Mouse (Mus musculus) cerebellum, adult 2 months (tissue): Measurements from ENCODE around the gene Gabarapl1. TPM values are rescaled to one million over a fixed set of nuclear protein-coding genes. Genes with fewer than 3 reads are reported as not detected.

ENCODE experiments used
- DNase-seq, 2 experiments: peaks; one replicate each; pipeline ENCODE4 v3.0.0; 2021
- H3K27ac ChIP-seq: fragments of 200-500 bp; 2 replicates; pipeline ENCODE4 v1.5.1; 2012; ENCODE audit warnings: low read length, control low read depth, inconsistent platforms; ENCODE audit not compliant: insufficient read depth
- H3K27me3 ChIP-seq: fragments of 200-500 bp; 2 replicates; pipeline ENCODE4 v1.6.1; 2012; ENCODE audit warnings: inconsistent platforms, mild to moderate bottlenecking, low read length, moderate library complexity; ENCODE audit not compliant: control insufficient read depth, insufficient read depth
- H3K4me1 ChIP-seq: fragments of 200-500 bp; 2 replicates; pipeline ENCODE4 v1.6.1; 2011; ENCODE audit warnings: low read length; ENCODE audit not compliant: control insufficient read depth, insufficient read depth
- H3K4me3 ChIP-seq: fragments of 200-500 bp; replicated peaks from 2 replicates; pipeline ENCODE3; 2011; ENCODE audit warnings: mild to moderate bottlenecking, low read depth, low read length, control low read depth; ENCODE audit not compliant: insufficient read depth
- CTCF ChIP-seq: fragments of 200-500 bp; IDR thresholded peaks from 2 replicates; pipeline ENCODE4 v1.5.1; 2011; ENCODE audit warnings: low read depth, mild to moderate bottlenecking, control low read depth, low read length, moderate library complexity, borderline replicate concordance; ENCODE audit not compliant: insufficient read depth
- POLR2A ChIP-seq: fragments of 200-500 bp; IDR thresholded peaks from 2 replicates; pipeline ENCODE4 v1.6.1; 2011; ENCODE audit warnings: low read length, control low read depth, borderline replicate concordance; ENCODE audit not compliant: insufficient read depth
- WGBS: fragments of 180-500 bp; shearing (Covaris S2); methylation state at CpG from one replicate; pipeline ENCODE4 v1.1.7; 2018; 5-methylcytosine and 5-hydroxymethylcytosine counted together
- polyA plus RNA-seq: library from polyadenylated mRNA; depleted of rRNA; stranded (reverse); fragments of >200 nt; gene quantifications from 2 replicates; pipeline ENCODE4 v1.2.3, GENCODE M21; 2012

Gabarapl1 gene
- polyA plus RNA-seq, 1 experiment = 434 TPM

DNA sequence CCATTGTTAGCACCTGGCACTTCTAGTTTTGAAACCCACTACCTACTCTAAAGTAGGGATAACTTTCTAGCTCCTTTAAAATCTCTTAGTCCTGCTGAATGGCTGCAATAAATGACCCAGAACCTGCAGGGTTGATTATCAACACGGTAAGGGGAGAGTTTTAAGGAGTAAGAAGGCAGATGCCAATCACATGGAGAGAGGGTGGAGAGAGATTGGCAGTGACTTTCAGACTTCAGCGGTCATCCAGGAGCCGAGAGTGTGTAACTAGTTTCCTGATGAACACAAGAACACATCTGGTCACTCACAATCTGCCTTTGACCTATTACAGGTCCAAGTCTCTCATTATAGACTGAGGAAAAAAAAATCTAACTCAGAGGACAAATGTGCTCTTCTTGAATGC lies 20.6 kb upstream of the Gabarapl1 start, which contains the start of gene Tmem52b:
Gene Tmem52b, plus strand, starts transcription at position 189 of the 400 bp plus-strand sequence.
- TF ChIP-seq CTCF (no peak), POLR2A (no peak)
- no peak for DNase-seq
- Histone ChIP-seq H3K27me3 (no peaks in the 10 kb centered on the region), H3K27ac (no peak within 1 kb of the TSS), H3K4me1 (no peaks in the 10 kb centered on the region), H3K4me3 (no peak within 1 kb of the TSS)
- 54% methylated on average over 3 of the region's 3 CpGs for WGBS

DNA sequence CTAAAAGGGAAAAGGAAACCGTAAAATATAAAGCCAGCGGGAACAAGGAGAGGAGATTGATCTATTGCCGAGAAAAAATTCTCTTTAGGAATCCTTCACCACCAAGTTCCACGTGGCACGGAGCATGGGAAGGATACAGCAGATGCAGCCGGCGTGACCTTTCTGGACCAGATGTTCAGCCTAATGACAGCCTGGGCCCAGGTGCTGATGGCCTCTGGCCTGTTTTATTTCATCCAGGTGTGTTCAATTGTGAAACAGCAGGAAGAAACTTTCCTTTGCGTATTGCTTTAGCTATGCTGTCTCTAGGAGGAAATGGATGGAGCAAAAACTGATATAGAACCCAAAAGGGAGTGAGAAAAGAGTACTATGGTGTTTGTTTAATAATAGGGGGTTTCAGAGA lies 20.1 kb upstream of the Gabarapl1 start:
- no peaks in the 10 kb centered on the region for H3K4me1 ChIP-seq
- WGBS = 85% methylated on average over 8 of the region's 8 CpGs
- H3K27ac ChIP-seq = no peak overlapping the region
- DNase-seq = no peak
- no peak overlapping the region for H3K4me3 ChIP-seq
- no peaks in the 10 kb centered on the region for H3K27me3 ChIP-seq
- TF ChIP-seq CTCF (no peak), POLR2A (no peak)

DNA sequence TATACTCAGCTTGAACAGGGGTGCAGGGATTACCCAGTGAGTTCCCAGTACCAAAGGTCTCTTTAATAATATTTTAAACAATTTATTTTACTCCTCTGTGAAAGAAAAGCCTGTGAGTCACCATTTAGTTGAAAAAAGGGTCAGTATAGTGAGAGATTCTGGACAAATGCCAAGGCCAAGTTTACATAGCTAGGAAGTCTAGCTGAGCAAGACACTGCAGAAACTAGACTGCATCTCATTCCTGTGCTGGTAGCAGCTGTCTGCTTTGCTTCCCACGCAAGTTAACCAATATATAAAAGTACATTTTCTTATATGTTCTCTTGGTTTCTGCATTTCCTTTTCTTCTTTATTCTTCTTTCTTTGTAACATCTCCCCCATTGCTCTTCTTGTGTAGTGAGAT lies 19.6 kb upstream of the Gabarapl1 start:
- DNase-seq = no peak

DNA sequence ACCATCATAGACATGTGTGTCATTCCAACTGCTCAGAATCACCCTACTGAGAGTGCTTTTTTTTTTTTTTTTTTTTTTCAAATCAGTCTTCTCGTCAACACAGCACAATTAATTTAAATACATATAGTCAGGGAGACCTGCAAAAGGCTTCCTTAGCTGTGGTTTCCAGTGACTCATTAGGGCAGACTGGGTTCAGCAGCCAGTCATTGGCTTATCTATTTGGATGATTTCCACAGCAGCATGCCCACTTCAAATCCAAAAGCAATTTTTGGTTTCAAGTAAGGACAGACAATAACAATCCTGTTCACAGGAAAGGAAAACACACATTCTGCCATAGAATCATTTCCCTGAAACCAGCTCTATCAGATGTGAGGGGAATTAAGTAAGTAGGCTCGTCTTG lies 18.6 kb upstream of the Gabarapl1 start:
- Histone ChIP-seq H3K27ac (no peak overlapping the region), H3K4me3 (no peak overlapping the region), H3K27me3 (no peaks in the 10 kb centered on the region), H3K4me1 (no peaks in the 10 kb centered on the region)
- no peak for DNase-seq
- no peak for TF ChIP-seq CTCF
- no peak for TF ChIP-seq POLR2A
- 59% methylated on average over 2 of the region's 2 CpGs for WGBS

More for the DNA sequence above, 19.6 kb upstream of the Gabarapl1 start:
- H3K27me3 ChIP-seq = no peaks in the 10 kb centered on the region
- 63% methylated on average over 1 of the region's 1 CpGs for WGBS
- H3K27ac ChIP-seq = no peak overlapping the region
- TF ChIP-seq CTCF (no peak), POLR2A (no peak)
- no peaks in the 10 kb centered on the region for H3K4me1 ChIP-seq
- H3K4me3 ChIP-seq = no peak overlapping the region

DNA sequence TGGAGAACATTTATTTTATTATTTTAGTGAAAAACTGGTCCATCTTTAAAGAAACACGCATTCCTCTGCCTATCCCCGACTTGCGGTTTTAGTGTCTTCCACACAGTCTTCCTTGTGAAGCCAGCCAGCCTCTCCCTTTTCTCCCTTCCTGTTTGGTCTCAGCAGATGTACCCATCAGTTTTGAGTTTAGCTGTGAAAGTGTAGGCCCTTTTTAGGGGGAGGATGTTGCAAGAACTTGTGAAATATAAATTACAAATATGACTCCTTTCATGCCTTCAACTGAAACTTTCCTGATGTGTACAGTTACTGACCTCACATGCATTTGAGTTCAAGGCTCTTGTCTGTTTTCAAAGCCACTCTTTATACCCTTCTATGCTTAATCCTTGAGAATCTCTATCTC lies 17.9 kb upstream of the Gabarapl1 start:
- Histone ChIP-seq H3K27ac (no peak overlapping the region), H3K27me3 (no peaks in the 10 kb centered on the region), H3K4me1 (no peaks in the 10 kb centered on the region), H3K4me3 (no peak overlapping the region)
- WGBS = 94% methylated on average over 3 of the region's 3 CpGs
- TF ChIP-seq CTCF = no peak
- no peak for TF ChIP-seq POLR2A
- no peak for DNase-seq

DNA sequence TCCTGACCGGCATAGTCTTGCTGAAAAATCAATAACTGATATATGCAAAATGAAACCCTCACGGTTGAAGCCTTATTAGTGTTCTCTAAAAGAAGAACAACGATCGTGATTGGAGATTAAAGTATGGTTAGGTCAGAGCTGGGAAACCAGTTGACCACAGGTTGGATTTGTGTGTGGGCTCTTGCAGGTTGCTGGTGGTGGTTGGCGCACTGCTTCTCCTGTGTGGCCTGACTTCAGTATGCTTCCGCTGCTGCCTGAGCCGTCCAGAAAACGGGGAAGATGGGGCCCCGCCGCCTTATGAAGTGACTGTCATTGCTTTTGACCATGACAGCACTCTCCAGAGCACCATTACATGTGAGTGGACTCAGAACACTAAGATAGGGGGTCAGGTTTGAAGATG lies 16.6 kb upstream of the Gabarapl1 start:
- no peaks in the 10 kb centered on the region for H3K27me3 ChIP-seq
- no peaks in the 10 kb centered on the region for H3K4me1 ChIP-seq
- TF ChIP-seq POLR2A = no peak
- no peak for TF ChIP-seq CTCF
- no peak overlapping the region for H3K27ac ChIP-seq
- no peak overlapping the region for H3K4me3 ChIP-seq
- 90% methylated on average over 10 of the region's 10 CpGs for WGBS
- no peak for DNase-seq

DNA sequence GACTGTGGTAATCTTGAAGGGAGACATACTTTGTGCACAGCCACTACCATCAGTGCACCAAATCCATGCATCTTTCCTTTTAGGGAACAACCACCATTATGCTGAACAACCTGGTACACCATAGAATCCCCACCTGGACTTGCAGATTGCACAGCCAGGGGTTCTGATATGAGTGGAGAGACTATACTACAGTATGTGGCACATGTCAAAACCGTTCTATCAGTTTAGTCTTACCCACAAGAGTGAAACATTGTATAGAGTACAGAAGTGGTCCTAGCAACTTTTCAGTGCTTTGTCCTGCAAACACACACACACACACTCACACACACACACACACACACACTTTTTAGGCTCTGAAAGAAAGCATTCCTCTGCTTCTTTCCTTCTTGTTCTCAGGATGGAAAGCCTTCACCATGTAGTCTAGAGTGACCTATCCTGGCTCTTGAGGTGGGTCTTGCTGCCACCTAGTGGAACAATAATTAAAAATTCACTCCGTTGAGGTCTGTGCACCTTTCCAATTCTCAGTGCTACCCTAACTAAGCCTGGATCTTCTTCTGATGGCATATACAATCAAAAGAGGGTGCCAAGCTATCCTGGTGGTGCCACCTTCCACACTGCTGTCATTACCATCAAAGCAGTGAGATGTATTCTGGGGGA lies 15.1 kb upstream of the Gabarapl1 start:
- WGBS = 45% methylated on average over 2 of the region's 2 CpGs
- no peaks in the 10 kb centered on the region for H3K27me3 ChIP-seq
- peak in 1 of 2 experiments; percentile 14 for DNase-seq
- TF ChIP-seq CTCF = peak; percentile 46; the same call in 1 of the 2 replicates
- no peak for TF ChIP-seq POLR2A
- H3K4me3 ChIP-seq = no peak overlapping the region
- no peak overlapping the region for H3K27ac ChIP-seq
- H3K4me1 ChIP-seq = no peaks in the 10 kb centered on the region

DNA sequence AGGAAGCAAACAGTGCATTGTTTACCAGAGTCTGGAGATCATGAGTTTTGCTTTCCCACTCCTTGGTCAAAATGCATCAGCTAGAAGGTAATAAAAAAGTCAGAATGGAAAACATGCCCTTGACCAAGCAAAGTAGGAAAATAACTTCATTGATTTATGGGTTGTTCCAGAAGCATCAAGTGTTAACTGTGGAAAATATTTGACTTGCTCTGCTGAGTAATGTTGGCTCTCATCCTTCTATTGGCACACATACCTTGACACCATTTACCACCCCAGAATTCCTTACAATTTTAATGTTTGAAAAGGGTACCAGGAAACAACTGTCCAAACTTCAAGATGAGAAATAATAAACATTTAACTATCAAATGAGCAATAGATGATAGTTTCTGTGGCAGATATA lies 6.9 kb upstream of the Gabarapl1 start:
- Histone ChIP-seq H3K27me3 (no peaks in the 10 kb centered on the region; the same call in 1 of the 2 replicates), H3K27ac (no peak overlapping the region), H3K4me3 (no peak overlapping the region), H3K4me1 (no peaks in the 10 kb centered on the region)
- no peak for DNase-seq
- TF ChIP-seq CTCF (no peak), POLR2A (no peak)
